Mouse (Mus musculus): ENCODE measurements around the gene Nrp1. TPM values are rescaled to one million over a fixed set of nuclear protein-coding genes. Genes with fewer than 3 reads are reported as not detected.

Gene Nrp1
- polyA plus RNA-seq, 1 experiment from 2014 or later, result 151 TPM

DNA sequence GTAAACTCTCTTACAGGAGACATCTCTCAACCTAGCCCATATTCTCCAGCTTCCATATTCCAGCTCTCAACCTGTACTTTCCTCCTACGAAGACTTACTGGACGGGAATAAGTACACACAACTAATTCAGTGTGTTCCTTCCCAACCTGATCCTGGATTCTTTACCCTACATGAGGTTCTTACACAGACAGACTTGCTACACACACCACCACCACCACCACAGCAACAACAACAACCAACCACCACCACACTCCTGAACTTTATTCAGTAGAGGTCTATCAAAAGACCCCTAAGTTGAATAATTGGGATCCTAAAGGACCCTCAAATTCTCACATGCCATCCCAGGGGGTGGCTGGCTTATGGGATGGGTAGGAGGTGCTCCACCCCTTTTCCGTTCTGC is 135.4 kb downstream of the Nrp1 start:
- Histone ChIP-seq H3K27ac (replicated peaks) (no peak overlapping the region), H3K9me3 (no peaks in the 10 kb centered on the region), H3K9ac (no peak overlapping the region), H3K4me1 (replicated peaks) (peaks cover 24% of the 10 kb centered on the region), H3K27me3 (no peaks in the 10 kb centered on the region), H3K4me3 (no peak overlapping the region), H3K4me2 (no peak overlapping the region), H3K36me3 (peaks cover 53% of the 10 kb centered on the region)
- WGBS, result 91% methylated on average over 3 of the region's 3 CpGs
- no peak for ATAC-seq (ENCODE audit: low read depth)

DNA sequence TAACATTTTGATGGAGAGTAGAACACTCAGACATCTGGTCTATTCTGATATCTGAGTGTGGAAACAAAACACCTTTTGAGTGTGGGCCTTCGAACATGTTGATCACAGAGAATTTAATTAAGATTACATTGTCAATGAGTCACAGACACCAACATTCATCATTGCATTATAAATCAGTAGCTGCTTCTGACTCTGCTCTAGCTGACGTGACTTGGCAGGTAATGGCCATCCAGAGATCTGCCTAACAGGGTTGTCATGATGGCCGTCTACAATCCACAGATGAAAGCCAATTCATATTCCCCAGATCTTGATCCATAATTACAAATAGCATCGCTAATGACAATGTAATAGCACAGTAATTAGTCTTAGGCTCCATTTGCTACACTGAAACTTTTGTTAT is 140.4 kb downstream of the Nrp1 start:
- Histone ChIP-seq H3K9ac (no peak overlapping the region), H3K27me3 (no peaks in the 10 kb centered on the region), H3K4me2 (no peak overlapping the region), H3K27ac (replicated peaks) (no peak overlapping the region), H3K4me1 (replicated peaks) (peaks cover 14% of the 10 kb centered on the region; the same call in 1 of the 2 replicates), H3K4me3 (no peak overlapping the region), H3K36me3 (peaks cover 73% of the 10 kb centered on the region), H3K9me3 (no peaks in the 10 kb centered on the region)
- no peak for ATAC-seq (ENCODE audit: low read depth)
- WGBS, result 71% methylated on average over 4 of the region's 4 CpGs

DNA sequence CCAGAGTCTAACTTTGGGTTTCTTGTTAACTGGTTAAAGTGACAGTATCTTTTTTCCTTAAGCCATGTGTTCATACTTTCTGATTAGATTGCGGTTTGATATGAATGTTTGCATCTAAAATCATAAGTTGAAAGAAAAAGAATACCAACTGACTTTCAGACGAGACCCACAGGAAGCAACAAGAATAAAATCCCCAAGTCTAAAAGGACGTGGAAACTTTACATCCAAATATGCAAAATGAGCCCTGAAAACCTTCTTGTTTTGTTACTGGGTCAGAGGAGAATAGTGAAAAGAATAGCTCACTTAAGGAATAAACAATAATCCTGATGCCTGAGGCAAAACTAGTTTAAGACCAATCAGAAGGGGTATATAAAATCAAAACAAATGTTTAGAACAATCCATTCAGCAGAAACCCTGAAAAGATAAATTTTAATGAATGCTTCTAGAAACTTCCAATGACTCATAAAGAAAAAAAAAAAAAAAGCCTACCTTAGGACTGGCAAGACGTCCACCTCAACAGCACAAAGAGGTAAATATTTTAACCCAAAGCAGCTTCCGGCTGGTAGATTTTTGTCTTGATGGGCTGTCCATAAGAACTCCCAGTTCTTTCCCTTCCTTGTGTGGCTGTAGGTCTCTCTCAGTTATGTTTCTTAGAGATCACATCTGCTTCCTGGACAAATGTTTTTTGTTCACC is 145.9 kb downstream of the Nrp1 start:
- ATAC-seq (ENCODE audit: low read depth), result no peak
- Histone ChIP-seq H3K4me2 (no peak overlapping the region), H3K4me1 (replicated peaks) (peaks cover 14% of the 10 kb centered on the region; the same call in 1 of the 2 replicates), H3K36me3 (peaks cover 38% of the 10 kb centered on the region), H3K27ac (replicated peaks) (no peak overlapping the region), H3K27me3 (no peaks in the 10 kb centered on the region), H3K9ac (no peak overlapping the region), H3K4me3 (no peak overlapping the region), H3K9me3 (no peaks in the 10 kb centered on the region)
- 81% methylated on average over 5 of the region's 5 CpGs for WGBS

DNA sequence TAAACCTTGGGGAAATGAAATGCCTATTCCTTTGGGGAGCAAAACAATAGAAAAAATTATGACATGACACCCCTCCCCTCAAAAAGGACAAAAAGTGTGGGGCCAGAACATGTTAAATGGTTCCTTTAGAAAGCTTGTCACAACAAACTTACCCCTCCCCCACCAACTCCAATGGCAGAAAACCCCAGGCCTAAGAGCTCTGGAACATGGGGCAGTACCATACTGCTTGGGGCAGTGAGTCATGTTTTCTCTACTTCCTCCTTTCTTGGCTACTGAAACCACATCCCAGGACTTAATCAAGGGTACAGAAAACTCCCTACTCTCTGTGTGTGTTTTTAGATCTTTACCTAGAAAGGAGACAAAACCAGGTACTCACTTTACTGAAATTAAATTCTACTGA is 147.5 kb downstream of the Nrp1 start:
- no peak overlapping the region for H3K9ac ChIP-seq
- no peak overlapping the region for H3K4me2 ChIP-seq
- no peak for ATAC-seq (ENCODE audit: low read depth)
- H3K4me3 ChIP-seq, result no peak overlapping the region
- H3K27me3 ChIP-seq, result no peaks in the 10 kb centered on the region
- no peaks in the 10 kb centered on the region for H3K9me3 ChIP-seq
- peaks cover 11% of the 10 kb centered on the region; the same call in 1 of the 2 replicates for H3K4me1 ChIP-seq (replicated peaks)
- H3K27ac ChIP-seq (replicated peaks), result no peak overlapping the region
- peaks cover 24% of the 10 kb centered on the region for H3K36me3 ChIP-seq

DNA sequence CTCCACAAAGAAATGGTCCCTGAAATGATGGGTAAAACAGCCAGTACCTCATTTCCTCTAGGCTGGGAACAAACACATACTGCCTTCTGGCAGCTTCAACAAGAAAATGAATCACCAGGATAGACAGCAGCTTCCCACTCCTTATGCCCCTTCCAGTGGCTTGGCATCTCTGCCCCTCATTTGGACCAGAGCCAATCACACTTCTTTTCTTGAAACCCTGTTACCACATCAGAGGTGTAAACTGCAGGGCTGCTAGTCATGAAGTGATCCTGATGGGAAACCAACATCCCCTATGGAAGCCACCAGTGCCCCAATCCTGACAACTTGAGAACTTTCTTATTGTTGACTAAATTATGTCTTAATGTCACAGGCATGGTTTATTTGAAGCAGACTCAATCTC is 150.3 kb downstream of the Nrp1 start:
- ATAC-seq (ENCODE audit: low read depth), result no peak
- Histone ChIP-seq H3K36me3 (no peaks in the 10 kb centered on the region), H3K27ac (replicated peaks) (no peak overlapping the region), H3K9me3 (no peaks in the 10 kb centered on the region), H3K9ac (no peak overlapping the region), H3K4me2 (no peak overlapping the region), H3K4me1 (replicated peaks) (no peaks in the 10 kb centered on the region), H3K27me3 (no peaks in the 10 kb centered on the region), H3K4me3 (no peak overlapping the region)

DNA sequence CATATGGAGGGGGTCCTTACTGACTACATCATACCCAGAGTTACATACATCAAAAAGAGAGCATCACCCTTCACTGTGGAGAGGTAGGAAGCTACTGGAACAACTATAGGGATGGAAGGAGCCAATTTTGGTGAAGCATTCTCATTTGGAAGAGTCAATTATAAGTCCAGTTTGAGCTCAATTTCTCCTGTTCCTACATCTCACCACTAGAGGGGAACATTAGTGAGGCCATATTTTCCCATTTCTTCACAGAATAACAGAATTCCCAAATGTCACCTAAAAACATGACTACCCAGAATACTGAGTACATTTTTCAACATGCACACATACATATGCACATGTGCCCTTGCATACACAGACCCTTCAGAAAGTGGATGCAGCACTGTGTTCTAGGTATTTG is 152.6 kb downstream of the Nrp1 start:
- no peaks in the 10 kb centered on the region for H3K4me1 ChIP-seq (replicated peaks)
- no peak overlapping the region for H3K4me2 ChIP-seq
- H3K9me3 ChIP-seq, result no peaks in the 10 kb centered on the region
- no peak overlapping the region for H3K9ac ChIP-seq
- H3K36me3 ChIP-seq, result no peaks in the 10 kb centered on the region
- ATAC-seq (ENCODE audit: low read depth), result no peak
- H3K27ac ChIP-seq (replicated peaks), result no peak overlapping the region
- H3K27me3 ChIP-seq, result no peaks in the 10 kb centered on the region
- H3K4me3 ChIP-seq, result no peak overlapping the region

DNA sequence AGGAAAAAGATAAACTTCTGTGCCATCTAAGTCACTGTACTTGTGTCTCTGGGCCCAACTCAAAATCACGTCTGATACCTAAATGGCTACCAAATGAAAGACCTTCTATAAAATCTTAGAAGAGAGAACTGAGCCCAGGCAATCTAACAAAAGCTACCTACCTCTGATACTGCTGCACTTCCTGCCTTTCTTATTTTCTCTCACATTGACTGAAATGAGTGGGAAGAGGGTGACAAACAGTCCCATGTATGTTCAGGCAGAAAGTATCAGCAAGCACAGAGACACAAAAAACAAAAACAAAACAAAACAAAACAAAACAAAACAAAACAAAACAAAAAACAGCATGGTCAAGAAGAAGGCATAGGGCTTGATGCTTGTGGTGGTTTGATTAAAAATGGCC is 153.3 kb downstream of the Nrp1 start:
- Histone ChIP-seq H3K9me3 (no peaks in the 10 kb centered on the region), H3K36me3 (no peaks in the 10 kb centered on the region), H3K27ac (replicated peaks) (no peak overlapping the region), H3K4me2 (no peak overlapping the region), H3K4me1 (replicated peaks) (no peaks in the 10 kb centered on the region), H3K27me3 (no peaks in the 10 kb centered on the region), H3K4me3 (no peak overlapping the region), H3K9ac (no peak overlapping the region)
- WGBS, result 86% methylated on average over 1 of the region's 1 CpGs
- no peak for ATAC-seq (ENCODE audit: low read depth)

DNA sequence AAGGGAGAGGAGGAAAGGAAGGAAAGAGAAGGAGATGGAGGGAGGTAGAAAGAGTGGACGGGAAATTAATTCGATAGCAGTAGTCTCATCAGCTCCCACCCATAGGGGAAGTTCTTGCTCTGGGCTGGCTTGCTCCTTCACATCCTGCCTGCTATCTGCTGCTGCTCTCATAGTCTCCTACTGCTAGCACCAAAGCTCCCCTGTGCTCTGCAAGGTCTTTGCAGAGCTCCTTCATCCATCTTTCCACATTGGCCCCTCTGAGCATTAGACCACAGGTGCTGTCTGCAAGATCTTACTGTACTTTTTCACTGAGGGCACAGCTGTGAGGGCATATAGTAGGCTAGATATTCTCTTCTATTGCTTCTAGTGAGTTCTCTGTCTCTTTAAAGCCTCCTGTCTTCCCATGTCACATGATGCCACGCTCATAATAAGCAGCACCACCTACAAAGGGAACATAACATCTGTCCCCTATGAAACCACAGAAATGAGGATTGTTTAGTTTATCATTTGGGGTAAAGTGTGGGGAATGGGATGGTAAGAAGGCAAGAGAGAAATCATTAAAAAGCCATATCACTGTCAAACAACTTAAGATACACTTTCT is 158.5 kb downstream of the Nrp1 start:
- Histone ChIP-seq H3K4me1 (replicated peaks) (no peaks in the 10 kb centered on the region), H3K9me3 (no peaks in the 10 kb centered on the region), H3K27ac (replicated peaks) (no peak overlapping the region), H3K27me3 (no peaks in the 10 kb centered on the region), H3K9ac (no peak overlapping the region), H3K36me3 (no peaks in the 10 kb centered on the region), H3K4me3 (no peak overlapping the region), H3K4me2 (no peak overlapping the region)
- ATAC-seq (ENCODE audit: low read depth), result no peak
- 92% methylated on average over 3 of the region's 3 CpGs for WGBS

DNA sequence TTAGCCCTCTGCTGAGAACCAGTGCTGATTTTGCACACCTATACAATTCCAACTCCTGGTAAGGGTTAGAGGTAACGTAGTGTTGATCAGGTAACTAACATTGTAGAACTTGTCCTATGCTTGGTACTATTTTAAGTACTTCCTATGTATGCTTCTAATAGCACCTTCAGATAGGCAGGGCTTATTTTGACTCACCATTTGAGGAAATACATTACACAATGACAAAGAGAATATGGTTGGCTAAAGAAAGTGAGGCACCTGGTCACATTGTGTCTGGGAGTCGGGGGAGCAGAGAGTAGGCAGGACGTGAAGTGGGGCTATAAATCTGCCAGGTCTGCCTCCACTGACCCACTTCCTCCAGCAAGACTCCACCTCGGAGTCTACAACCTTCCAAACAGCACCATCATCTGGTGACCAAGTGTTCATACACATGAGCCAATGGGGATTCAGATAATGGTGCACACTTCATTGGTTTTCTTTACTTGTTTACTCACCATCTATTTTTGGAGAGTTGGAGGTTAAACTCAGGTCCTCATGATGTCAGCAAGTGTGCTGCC is 159.2 kb downstream of the Nrp1 start:
- Histone ChIP-seq H3K9me3 (no peaks in the 10 kb centered on the region), H3K4me1 (replicated peaks) (no peaks in the 10 kb centered on the region), H3K4me3 (no peak overlapping the region), H3K9ac (no peak overlapping the region), H3K4me2 (no peak overlapping the region), H3K36me3 (no peaks in the 10 kb centered on the region), H3K27ac (replicated peaks) (no peak overlapping the region), H3K27me3 (no peaks in the 10 kb centered on the region)
- no peak for ATAC-seq (ENCODE audit: low read depth)
- 49% methylated on average over 4 of the region's 4 CpGs for WGBS

DNA sequence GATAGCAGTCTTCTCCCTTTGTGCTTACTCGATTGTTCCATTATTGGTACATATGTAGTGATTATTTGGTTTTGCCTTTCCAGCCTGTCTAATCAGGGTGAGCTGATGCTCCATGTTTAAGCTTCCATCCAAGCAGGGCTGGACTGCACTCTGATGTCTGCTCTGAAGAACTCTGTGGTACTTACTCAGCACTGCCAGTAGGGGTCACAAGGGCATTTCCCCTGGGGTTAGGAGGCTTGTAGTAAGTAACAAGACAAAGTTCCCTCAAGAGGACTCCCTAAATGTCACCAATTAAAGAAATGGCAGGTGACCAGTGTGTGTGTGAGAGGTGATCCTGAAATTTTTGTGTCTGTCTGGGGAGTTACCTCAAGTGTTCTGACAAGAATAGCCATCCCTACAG is 161.0 kb downstream of the Nrp1 start:
- no peaks in the 10 kb centered on the region for H3K9me3 ChIP-seq
- H3K36me3 ChIP-seq, result no peaks in the 10 kb centered on the region
- no peak overlapping the region for H3K9ac ChIP-seq
- no peak overlapping the region for H3K4me2 ChIP-seq
- H3K4me1 ChIP-seq (replicated peaks), result no peaks in the 10 kb centered on the region
- ATAC-seq (ENCODE audit: low read depth), result no peak
- no peak overlapping the region for H3K4me3 ChIP-seq
- no peaks in the 10 kb centered on the region for H3K27me3 ChIP-seq
- no peak overlapping the region for H3K27ac ChIP-seq (replicated peaks)
- WGBS, result 82% methylated on average over 1 of the region's 1 CpGs

DNA sequence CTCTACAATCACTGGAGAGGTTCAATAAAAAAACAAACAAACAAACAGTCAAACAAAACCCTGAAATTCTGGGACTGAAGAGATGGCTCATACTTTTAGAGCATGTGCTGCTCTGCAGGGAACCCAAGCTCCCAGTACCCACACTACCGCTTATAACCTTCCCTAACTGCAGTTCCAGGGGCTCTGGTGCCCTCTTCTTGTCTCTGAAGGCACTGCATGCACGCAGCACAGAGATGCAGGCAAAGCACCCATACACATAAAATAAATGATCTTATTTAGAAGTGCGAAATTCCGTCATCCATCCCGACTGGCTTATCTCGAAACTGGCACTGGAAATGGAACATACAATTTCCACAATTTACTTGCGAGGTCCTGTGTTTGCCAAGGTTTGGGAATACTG is 165.4 kb downstream of the Nrp1 start:
- H3K4me1 ChIP-seq (replicated peaks), result peaks cover 8% of the 10 kb centered on the region
- no peak for ATAC-seq (ENCODE audit: low read depth)
- no peak overlapping the region for H3K9ac ChIP-seq
- no peak overlapping the region for H3K4me3 ChIP-seq
- H3K27me3 ChIP-seq, result no peaks in the 10 kb centered on the region
- H3K27ac ChIP-seq (replicated peaks), result no peak overlapping the region
- H3K4me2 ChIP-seq, result no peak overlapping the region
- no peaks in the 10 kb centered on the region for H3K36me3 ChIP-seq
- no peaks in the 10 kb centered on the region for H3K9me3 ChIP-seq
- 62% methylated on average over 7 of the region's 7 CpGs for WGBS

DNA sequence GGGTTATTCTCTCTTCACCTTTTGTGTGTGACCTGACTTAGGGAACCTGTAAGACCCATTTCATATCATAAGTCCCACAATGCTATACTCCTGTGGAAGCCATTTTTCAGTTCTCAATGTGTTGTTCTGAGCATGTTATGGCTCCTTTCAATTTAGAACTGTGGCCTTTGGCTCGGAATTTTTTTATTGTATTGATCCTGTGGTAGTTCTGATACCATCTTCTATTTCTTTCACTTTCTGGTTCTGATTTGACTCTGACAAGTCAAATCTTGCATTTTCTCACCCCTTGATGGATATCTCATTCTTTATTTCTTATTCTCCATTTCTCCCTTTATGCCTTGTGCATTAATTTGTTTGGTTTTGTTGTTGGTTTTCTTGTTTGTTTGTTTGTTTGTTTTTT is 167.5 kb downstream of the Nrp1 start:
- Histone ChIP-seq H3K9me3 (no peaks in the 10 kb centered on the region), H3K9ac (no peak overlapping the region), H3K36me3 (no peaks in the 10 kb centered on the region), H3K27me3 (no peaks in the 10 kb centered on the region), H3K27ac (replicated peaks) (no peak overlapping the region), H3K4me2 (no peak overlapping the region), H3K4me1 (replicated peaks) (peaks cover 16% of the 10 kb centered on the region), H3K4me3 (no peak overlapping the region)
- no peak for ATAC-seq (ENCODE audit: low read depth)
- WGBS, result 78% methylated on average over 1 of the region's 1 CpGs
